Mouse (Mus musculus): ENCODE data around the gene Il17re. TPM values are rescaled to one million over a fixed set of nuclear protein-coding genes. Genes with fewer than 3 reads are reported as not detected.

Il17re gene
- polyA plus RNA-seq (2012; rRNA removed), result 71.8 and 87.7 TPM in 2 replicates

DNA sequence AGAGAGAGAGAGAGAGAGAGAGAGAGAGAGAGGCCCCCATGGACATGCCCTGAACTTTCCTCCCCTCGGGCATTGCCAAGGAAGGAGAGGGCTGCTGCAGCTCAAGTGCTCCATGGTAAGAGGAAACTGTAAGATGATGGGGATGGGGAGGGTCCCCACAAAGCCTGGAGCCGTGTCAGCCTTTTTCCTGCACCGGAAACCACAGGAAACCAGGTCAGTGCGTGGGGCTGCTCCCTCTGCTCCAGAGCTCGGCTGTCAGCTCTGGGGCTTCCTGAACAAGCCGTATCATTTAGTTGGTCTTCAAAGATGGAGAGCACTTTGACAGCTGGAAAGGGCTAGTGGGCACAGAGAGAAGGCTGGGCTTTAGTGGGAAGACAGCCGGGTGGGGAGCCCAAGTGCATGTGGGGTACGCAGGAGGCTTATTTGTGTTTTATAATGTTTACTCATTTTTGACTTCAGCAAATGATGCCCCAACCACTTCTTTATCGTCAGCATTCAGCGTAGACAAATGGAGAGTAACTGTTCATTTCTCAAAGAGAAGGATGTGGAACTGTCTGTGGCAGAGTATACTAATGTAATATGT lies at the start of gene Il17re:
TSS of gene Il17re (plus strand) at position 533 of the 583 bp plus-strand sequence.
- DNase-seq (ENCODE audit: low spot score), result no peak

DNA sequence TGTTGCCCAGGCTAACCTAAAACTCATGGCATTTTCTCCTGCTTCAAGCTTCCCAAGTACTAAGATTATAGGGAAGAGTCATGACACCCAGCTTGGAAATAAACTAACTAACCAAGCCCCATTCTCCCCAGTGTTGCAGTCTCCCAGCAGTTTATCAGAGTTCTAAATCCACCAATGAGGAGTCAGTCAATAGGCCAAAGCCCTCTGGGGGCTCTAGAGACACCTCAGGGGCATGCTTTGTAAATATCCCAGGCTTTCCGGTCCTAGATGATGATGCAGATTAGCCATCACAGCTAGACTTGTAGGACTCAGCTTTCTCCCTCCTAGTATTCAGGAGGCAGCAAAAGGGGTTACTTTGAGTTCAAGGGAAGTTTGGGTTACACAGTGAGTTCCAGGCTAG lies 48.3 kb upstream of the Il17re start:
- DNase-seq (ENCODE audit: low spot score), result no peak

DNA sequence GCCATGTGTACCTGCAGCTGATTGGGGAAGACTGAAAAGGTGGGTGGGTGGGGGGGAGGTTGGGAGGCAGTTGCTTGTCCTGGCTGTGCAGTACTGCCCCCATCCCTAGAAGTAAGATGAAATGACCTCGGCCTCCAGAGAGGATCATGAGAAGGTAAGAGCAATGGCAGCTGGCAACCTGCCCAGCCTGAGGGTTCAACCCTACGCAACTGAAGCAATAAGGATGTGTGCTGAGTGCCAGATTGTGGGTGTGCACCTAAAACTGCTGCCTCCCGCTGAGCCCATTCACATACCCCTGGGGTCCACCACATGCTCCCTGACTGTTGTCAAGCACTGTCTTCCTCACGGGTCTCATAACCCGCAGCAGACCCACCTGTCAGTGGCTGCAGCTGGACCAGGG lies 41.9 kb upstream of the Il17re start:
- no peak for DNase-seq (ENCODE audit: low spot score)

DNA sequence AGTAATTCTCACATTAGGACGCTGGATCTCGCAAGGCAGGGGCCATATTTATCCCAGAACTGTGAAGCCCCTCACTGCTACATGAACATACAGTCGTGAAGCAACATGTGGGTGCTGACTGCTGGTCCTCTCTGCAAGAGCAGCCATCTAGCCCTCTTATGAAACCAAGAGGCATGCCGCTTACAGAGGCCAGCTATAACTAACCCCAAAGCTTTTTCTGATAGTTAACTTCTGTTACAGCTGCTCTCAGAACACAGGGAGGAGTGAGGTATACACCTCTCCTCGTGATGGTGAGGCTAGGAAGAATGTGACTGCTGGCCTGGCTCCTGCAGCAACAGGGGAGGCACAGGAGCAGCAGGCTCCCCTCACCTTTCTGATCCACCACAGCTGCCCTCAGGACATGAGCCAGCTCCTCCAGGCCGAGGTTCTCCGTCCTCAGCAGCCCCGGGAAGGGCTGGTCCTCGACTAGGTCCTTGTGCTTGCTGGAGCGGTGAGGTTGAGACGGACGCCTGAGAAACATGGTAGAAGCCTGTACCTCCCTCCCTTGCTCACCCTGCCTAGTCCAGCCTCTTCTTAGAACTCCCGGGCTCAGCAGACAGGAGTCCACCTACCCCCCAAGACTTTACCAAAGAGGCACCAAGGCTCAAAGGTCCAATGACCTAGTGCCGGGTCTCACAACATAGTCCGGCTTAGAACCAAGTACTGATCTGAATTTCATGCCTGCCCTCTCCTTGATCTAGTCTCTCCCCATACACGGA lies 39.7 kb upstream of the Il17re start:
- no peak for DNase-seq (ENCODE audit: low spot score)

DNA sequence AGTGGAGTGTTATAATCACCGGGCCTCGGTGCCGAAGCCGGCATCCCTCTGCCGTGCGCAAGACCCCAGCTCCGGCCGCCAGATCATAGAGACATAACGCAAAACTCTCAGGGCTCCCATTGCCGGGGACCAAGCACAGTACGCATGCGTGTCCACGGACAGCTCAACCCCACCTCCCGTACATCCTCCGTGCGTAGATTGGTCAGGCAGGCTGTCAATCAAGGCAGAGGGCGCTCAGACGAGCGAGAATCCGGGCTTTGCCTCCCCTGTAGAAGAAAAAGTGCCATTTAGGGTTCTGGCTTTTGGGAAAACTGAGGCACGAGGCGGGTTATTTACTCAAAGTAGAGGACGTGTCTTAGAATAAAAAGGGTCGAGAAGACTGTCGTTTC lies 39.1 kb upstream of the Il17re start, which contains the start of gene Rpusd3:
TSS of gene Rpusd3 (minus strand) at position 142 of the 389 bp plus-strand sequence.
- peak; percentile 99 for DNase-seq (ENCODE audit: low spot score)

DNA sequence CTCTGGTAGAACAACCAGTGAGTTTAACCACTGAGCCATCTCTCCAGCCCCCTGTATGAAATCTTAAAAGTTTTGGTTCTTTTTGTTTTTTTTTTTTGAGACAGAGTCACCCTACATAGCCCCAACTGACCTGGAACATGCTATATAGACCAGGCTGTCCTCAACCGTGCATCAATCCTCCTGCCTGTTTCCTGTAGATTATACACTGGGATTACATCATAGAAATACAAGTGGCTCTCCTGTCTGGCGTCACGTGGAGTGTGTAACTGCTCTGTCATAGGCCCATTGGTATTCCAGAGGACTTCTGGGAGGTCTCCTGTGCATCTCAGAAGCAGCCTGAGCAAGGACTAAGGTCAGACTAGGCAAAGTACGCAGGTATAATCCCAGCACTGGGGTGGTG lies 35.3 kb upstream of the Il17re start:
- no peak for DNase-seq (ENCODE audit: low spot score)

DNA sequence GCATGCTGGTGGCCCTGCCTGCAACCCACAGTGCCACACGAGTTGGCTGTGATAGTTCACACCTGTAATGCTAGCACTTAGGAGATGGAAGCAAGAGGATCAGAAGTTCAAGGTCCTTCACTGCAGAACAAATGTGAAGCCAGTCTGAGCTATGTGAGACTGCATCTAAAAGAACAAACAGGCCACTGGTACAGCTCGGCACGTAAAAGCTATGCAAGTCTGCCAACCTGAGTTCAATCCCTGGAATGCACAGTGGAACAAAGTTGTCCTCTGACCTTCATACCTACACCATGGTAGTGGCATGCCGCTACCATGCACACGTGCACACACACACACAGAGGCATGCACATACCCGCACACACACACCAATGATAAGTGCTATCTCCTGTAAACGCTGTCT lies 34.1 kb upstream of the Il17re start:
- no peak for DNase-seq (ENCODE audit: low spot score)

DNA sequence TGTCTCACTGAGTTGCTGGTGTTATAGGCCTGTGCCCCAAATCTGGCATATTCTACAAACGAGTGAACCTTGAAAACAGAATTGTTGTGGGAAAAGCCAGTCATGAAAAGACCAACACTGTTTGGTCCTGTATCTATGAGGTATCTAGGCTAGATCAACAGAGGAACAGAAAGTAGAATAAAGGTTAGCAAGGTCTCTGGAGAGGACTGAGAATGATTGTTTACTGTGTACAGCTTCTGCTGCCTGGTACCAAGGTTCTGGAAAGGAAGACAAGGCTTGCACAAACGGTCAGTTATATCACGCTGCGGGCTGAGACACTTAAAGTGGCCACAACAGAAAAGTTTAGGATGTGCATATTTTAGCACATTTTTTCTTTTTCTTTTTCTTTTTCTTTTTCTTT lies 31.6 kb upstream of the Il17re start:
- no peak for DNase-seq (ENCODE audit: low spot score)

DNA sequence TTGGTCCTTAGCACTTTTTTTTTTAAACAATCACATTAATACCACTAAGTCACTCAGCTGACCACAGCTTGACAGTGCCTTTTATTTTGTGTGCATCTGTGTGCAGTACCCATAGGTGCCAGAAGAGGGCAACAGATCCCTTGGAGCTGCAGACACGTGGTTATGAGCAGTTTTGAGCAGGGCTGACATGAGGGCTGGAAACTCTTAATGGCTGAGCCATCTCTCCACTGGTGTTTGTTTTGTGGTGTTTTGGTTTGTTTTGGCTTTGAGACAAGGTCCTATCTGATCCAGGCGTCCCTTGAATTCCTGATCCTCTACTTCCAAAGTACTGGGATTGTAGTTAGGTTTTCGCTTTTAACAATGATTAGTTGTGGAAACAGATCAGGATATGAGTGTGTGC lies 30.9 kb upstream of the Il17re start:
- no peak for DNase-seq (ENCODE audit: low spot score)

DNA sequence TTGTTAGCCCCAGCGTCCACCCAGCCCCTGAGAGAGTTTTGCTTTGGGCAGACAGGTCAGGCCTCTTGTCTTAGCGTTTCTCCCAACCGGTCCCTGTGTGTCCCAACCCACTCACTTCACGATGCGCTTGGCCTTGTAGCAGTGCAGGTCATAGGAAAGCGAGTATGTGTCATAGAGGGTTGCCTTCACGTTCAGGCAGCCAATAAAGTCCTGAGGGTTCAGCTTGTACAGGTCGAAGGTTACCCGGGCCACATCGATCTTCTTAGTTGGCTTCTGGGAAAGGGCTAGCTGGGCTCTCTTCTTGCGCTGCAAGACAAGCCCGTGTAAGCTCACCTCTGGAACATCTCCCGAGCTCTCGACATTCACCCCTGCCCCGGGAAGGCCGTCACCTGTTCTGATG lies 30.3 kb upstream of the Il17re start:
- no peak for DNase-seq (ENCODE audit: low spot score)

DNA sequence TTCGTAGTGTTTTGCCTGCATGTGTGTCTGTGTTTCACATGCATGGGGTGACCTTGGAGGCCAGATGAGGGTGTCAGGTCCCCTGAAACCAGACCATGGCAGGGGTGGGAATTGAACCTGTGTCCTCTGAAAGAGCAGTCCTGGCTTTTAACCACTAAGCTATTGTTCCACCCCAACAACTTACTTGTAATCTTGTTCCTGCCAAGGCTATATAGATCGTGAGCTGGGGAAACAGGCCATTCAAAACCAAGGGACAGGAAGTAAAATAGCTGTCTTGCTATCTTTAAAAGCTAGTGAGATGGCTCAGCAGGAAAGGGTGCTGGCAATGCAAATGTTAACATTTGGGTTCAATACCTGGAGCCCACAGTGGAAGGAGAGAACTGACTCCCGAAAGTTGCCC lies 28.3 kb upstream of the Il17re start:
- DNase-seq (ENCODE audit: low spot score), result no peak

DNA sequence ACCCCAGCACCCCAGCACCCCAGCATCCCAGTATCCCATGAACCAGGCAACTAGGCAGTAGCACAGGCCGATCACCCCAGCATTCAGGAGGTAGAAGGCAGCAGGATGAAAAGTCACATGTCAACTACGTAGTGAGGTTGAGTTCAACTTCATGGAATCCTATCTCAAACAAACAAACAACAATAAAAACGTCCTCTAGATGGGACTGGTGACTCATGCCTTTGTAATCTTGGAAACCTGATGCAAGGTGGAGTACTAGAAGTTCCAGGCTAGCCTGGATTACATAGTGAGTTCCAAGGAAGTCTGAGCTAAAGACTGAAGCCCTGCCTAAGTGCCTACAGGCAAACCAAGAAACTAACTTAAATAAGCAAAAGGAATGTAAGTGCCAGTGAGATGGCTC lies 27.4 kb upstream of the Il17re start:
- no peak for DNase-seq (ENCODE audit: low spot score)

DNA sequence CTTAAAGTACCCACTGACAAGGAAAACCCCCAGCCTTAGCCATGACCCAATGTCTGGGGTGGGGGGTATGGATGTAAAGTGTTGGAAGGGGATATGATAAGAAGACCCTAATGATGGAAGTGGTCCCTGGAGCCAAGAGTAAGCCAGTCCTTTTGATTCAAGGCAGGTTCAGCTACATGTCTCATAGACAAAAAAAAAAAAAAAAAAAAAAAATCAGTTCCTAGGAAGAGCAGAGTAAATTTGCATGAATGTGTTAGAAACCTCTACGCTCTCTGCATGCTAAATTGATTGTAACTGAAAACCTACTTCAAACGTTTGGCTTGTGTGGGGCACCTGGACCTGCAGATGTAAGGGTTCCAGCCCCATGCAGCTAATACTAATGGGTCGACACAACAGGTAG lies 26.5 kb upstream of the Il17re start:
- DNase-seq (ENCODE audit: low spot score), result no peak

DNA sequence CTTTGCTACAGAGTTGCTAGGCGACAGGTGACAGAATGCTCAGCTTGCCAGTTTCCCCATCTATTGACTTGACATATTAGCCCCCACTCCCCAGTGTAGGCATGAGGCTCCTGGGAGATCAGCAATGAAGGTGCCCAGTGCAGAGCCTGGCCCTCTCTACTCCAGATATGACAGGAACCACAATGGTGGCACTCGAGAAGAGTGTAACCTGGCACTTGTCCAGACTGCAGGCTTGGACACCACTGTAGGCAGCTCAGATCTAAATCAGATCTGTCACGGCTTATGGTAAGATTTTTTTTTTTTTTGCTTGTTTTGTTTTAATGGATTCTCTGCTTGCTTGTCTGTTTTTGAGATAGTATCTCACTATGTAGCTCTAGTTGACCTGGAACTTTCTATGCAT lies 24.6 kb upstream of the Il17re start:
- DNase-seq (ENCODE audit: low spot score), result no peak

DNA sequence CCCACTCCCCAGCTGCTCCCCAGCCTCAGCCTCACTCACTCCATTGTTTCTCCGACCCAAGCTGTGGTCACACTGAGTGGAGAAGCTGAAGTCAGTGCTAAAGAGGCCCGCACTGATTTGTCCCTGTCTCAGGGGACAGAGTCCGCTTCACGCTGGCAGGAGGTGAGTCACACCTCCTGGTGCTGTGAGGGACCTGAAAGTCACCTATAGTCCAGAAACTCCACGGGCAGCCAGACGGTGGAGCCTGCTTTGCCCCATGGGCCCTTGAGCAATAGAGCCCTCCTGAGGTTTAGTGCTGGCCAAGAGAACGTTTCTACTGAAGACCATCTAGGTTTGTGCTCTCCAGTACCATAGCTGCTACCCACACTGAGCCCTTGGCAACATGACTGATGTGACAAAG lies 23.6 kb upstream of the Il17re start:
- no peak for DNase-seq (ENCODE audit: low spot score)

DNA sequence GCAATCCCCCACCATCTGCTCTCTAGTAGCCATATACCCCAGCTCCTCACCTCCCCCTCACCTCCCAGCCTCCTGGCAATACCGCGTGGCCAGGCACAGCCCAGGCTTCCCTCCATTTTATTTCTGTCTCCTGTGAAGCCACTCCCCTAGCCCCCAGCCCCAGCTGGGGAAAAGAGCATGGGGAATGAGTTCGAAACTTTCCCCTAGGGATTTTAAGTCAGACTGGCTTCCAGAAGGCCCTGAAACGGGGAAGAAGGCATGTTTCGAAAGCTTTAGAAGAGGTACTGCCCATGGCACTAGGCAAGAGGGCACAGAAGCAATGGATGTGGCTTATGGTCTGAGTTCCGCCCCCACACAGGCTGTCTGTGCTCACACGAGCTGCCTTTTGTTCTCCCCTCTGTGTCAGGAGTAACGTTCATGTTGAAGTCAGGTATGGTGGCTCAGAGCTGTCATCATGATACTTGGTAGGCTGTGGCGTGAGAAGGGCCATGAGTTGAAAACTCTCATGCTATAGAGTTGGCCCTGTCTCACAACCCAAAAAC lies 22.5 kb upstream of the Il17re start, which contains the start of gene Cidec:
TSS of gene Cidec (minus strand) at position 97 of the 542 bp plus-strand sequence.
- no peak for DNase-seq (ENCODE audit: low spot score)

DNA sequence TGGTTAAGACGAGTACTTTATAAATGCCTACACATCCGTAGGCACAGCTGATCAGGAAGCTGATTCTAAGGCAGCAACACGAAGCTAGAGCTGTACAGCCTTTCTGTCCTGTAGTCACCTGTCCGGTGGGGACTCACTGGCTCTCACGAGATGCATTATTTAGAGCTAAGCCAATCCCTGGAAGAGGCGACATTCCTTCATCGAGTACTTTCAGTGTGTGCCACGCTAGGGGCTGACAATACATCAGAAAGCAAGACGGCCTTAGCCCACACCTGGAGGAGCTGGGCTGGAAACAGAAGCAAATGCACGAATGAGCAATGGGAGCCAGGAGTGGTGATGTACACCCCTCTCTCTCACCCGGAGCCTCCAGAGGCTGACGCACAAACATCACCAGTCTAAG lies 21.1 kb upstream of the Il17re start:
- DNase-seq (ENCODE audit: low spot score), result no peak

DNA sequence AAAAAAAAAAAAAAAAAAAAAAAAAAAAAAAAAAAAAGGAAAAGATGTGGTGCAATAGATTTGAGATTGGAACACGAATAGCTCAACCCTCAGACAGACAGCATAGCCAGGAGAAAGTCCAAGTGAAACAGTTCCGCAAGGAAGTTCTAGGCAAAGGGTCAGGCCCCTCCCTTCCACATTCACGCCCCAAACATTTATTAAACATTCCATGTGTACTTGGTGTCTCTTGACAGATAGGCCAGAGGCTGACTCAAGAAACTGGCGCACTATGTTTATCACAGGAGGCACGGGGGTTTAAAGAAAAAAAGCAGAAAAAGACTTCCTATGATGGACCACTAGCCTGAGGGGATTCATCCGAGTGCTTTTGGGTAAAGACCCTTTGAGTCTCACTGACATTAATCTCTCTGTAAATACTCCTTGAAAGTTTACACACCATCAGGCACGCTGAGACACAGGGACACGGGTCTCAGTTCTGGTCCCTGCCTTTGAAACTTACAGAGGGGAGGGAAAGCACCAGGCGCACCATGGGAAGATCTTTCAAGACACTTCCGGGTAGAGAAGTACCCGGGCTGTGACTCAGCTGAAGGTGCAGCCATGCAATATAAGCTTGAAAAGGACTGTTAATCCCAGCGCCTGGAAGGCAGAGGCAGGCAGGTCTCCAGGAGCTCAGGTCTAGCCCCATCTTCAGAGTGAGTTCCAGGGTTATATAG lies 19.4 kb upstream of the Il17re start:
- no peak for DNase-seq (ENCODE audit: low spot score)

DNA sequence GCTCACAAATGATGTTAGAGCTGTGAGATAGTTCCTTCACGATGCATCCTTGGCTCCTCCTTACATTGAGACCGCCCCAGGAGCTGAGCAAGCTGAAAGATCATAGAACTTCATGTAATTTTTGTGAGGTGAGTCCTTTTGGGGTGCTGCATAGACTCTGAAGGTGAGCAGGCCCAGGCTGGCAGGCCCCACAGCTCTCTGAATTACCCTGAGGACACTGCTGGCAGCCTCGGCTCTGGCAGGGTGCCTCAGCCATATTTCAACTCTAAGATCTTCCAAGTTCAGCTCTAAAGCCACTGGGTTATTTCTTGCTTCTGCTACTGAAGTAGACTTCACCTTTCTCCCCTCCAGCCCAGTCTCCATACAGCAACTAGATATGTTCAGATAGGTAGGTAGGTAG lies 17.6 kb upstream of the Il17re start:
- no peak for DNase-seq (ENCODE audit: low spot score)

DNA sequence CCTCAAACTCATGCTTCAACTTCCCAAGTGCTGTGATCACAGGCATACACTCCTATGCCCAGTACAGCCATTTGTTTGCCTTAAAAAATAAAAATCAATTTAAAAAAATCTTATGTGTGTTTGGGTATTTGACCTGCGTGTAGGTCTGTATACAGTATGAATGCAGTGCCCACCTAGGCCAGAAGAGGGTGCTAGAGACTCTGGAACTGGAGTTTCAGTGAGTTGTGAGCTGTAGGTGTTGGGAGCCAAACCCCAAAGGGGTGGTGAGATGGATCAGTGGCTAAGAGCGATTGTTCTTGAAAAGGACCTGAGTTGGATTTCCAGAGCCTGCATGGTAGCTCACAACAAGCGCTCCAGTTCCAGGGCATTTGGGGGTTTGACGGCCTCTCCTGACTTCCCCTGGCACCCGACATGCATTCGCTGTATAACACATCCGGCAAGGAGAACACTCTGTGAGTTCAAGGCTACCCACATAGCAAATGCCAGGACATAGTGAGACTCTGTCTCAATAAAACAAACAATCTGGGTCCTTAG lies 17.1 kb upstream of the Il17re start:
- no peak for DNase-seq (ENCODE audit: low spot score)

DNA sequence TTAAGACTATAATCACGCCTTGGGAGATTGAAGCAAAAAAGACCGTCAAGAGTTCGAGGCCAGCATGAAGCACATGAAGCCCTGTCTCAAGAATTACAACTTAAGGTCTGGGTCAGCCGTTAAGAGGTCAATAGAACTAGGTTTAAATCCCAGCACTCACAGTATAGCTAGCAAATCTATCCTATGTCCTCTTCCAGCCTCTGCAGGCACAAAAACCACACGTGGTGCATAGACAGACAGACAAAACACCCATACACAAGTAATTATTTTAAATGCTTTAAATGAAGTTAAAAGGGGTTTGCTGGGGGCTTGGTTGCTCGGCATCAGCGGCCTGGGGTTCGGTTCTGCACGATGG lies 16.2 kb upstream of the Il17re start:
- no peak for DNase-seq (ENCODE audit: low spot score)

DNA sequence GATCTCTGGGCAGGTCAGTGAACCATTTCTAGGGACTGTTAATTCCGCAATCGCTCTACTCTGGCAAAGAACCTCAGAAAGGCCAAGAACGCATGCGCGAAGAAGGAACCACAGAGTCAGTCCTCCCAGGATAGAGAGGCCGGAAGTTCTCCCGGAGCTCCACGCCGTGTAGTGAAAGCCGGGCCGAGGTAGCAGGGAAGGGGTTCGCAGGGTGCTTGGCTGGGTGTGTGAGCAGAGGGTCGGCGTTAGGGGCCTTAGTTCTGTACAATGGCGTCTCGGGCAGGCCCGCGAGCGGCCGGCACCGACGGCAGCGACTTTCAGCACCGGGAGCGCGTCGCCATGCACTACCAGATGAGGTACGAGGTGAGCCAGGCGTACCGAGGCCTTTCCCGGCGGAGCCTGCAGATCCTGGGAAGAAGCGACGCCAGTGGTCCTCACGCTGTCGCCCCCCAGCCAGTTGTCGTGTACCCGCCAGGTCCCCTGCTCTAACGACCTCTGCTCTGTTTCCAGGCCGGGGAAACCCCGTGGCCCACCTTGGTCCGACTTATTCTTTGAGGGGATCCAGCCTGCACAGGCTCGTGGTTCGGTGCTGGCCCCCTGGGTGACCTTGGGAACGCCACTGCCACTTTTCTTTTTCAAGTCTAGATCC lies 15.7 kb upstream of the Il17re start, which contains the start of gene Jagn1:
TSS of gene Jagn1 (plus strand) at position 128 of the 649 bp plus-strand sequence.
- peak; percentile 83 for DNase-seq (ENCODE audit: low spot score)
